Mouse (Mus musculus) activated CD4-positive, CD25-positive, alpha-beta regulatory T cell, adult 4 months (primary cell): Measurements from ENCODE around the gene Fmo9. TPM values are rescaled to one million over a fixed set of nuclear protein-coding genes. Genes with fewer than 3 reads are reported as not detected.

Experiments used
- ATAC-seq: one replicate; pipeline ENCODE4 v1.8.0; 2017
- polyA plus RNA-seq, 2 experiments: library from polyadenylated mRNA; unstranded; fragments of 100-300 nt; shearing (Covaris generic); gene quantifications; one replicate each; pipeline ENCODE4 v1.2.1; 2017

Gene Fmo9
- not detected for polyA plus RNA-seq

DNA sequence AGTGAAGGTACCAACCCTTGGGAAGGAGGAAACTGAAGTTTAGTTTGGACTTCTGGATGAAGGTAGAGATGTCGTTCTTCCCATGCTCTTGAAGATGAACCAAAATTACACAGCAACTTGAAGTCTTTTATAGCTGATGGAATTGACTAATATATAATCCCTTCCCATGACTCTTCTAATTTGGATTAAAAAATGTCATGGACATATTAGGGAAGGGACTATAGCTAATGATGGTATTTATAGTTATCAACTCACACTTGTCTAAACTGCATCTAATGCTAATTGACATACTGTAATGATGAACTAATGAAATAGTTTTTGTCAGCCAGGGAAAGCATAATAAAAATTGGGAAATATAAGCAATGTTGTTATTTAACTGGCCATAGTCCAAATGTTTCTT is at the start of gene Fmo9:
Fmo9 (minus strand) TSS at position 101 of the 400 bp plus-strand sequence.
- no peak for ATAC-seq

DNA sequence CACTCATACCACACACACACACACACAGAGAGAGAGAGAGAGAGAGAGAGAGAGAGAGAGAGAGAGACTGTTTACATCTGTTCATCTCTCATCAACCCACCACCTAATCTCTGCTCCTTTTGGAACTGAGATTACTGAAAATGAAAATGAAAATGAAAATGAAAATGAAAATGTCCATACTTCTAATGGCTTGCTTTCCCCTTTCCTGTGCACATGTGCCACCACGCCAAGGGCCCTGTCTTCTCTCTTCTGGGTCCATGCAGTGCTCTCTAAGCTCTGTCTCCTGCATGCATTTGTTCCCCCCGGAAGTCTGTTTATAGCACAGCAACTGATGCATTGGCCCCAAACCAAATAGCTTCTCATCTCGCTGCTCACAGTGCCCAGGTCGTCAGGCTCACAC is 49.2 kb upstream of the Fmo9 start:
- no peak for ATAC-seq

DNA sequence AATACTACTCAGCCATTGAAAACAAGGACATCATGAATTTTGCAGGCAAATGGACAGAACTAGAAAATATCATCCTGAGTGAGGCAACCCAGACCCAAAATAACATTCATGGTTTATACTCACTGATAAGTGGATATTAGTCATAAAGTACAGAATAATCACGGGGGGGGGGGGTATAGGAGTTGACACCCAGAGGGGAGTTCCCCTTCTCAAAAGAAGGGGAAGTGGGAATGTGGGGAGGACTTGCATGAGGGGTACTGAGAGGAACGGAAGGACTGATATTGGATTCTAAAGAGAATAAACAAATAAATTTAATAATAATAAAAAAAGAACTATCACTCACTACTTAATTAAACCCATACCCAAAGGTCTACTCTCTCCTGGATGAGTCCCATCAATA is 48.6 kb upstream of the Fmo9 start:
- no peak for ATAC-seq

DNA sequence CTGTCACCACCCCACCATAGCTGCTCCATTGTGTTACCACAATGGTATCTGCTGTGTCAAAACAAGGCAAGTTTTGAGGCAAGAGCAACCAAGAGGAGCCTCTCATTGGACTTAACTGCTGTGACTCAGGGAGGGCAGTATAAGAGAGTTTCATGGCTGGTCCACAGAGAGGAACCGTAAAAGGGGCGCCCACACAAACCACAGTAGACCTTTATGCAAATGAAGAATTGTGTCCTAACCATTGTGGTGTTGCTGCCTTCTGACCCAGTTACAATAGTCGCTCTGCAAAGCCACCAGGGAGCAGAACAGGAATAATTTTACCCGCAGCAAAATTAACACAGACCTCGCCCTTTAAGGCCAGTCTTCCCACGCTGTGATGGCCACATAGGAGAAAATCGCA is 29.2 kb upstream of the Fmo9 start:
- no peak for ATAC-seq

DNA sequence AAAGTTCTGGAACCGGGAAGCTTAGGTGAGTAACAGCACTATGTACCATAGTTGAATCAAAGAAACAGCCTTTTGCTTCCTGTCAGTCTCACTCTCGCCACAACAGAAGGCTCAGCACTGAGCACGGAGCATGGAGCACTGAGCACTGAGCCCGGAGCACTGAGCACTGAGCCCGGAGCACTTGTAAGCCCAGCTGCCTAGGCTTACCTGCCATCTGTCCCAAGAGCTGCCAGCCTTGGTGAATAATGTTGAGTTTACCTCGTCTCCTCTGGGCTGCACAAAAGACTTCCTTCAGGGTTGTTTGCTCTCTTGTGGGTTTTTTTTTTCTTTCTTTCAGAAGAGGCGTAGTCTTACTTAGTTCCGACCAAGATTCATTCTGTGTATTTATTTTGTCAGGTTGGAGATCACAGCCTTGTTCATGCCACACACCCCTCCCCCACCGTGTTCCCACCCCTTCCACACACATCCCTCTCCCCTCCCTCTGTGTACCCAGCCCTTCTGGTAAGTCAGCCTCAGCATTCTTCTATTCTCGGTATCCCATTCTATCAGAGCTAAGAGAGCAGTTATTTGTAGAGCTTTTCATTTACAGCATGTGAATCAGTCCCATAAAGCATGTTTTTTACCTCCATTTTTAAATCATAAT is 20.7 kb upstream of the Fmo9 start:
- no peak for ATAC-seq

DNA sequence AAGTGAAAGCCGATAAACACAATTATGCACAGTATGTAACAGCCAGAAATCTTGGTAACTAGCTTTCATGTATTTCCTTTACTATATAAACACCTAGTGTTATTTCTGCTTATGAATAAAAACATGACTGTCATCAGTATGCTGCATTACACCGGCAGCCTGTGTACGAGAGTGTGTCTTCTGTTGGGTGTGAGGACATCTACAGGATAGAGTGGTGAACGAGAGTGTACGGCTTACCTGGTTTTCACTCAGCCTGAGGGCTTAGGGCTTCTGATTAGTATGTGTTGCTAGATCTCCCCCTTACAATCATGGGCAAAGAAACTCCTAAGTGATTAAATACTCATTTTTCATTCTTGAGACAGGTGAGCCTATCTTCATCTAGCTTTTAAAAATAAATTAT is 12.4 kb downstream of the Fmo9 start:
- ATAC-seq, result no peak

DNA sequence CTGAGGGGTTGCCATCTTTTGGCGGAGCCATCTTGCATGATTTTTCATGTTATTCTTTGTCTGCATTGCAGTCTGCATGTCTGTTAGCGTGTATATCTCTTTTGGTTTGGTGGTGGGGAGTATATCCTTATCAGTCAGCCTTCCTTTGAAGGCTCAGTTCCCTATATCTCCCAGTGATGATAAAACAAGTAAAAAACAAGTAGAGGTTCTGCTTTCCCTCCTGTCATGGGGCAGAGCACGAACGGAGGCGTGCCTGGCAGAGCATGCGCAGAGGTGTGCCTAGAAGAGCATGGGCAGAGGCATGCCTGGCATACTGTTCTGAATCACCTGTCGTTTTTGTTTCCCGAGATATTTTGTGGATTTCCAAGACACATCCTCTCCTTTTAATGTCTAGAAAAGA is 20.8 kb downstream of the Fmo9 start:
- no peak for ATAC-seq

DNA sequence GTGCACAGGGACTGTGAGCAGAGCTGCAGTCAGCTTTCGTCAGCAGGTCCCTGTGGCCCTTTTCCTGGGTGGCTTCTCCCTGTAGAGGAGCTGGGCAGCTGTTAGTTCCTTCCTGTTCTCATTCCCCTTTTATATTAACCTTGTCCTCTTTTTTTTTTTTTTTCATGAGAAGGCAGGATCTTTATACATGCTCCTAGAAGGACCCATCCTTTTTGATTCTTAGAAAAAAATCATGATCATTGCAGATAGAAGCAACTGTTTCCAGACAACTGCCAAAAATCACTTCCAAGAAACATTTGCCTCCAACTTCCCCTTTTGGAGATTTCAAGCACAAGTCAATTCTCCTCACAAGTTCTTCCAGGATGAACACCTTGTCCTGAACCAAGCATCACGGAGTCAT is 34.1 kb downstream of the Fmo9 start, which contains the start of gene Gm4847:
Gm4847 (minus strand) TSS at position 101 of the 400 bp plus-strand sequence.
- ATAC-seq, result no peak

Other genes with a start within 250 kb of the Fmo9 start
- gene Gm4846, start 184.3 kb downstream of the Fmo9 start, polyA plus RNA-seq, result not detected
- gene Gm4847, start 34.2 kb downstream of the Fmo9 start, polyA plus RNA-seq, result not detected